Mouse (Mus musculus) gastrocnemius, adult 18-20 months (tissue): ENCODE results near the gene Adgrd1. TPM values are rescaled to one million over a fixed set of nuclear protein-coding genes. Genes with fewer than 3 reads are reported as not detected.

Experiments
- DNase-seq: peaks from one replicate; pipeline ENCODE4 v3.0.0; 2021; ENCODE audit warnings: low spot score
- long read RNA-seq, 2 experiments: library from polyadenylated mRNA; stranded (forward); transcript quantifications; one replicate each; pipeline ENCODE4 v2.0.0; 2021
- total RNA-seq, 2 experiments: library from RNA; stranded (reverse); gene quantifications; 2 replicates each; pipeline ENCODE4 v1.2.3; 2021

The Adgrd1 gene
- 1 to 10 TPM; 3.5 to 5.7 TPM for total RNA-seq
- long read RNA-seq, experiment 1, full-length matches to known transcripts: 1 of 4 reads
- long read RNA-seq, experiment 1, partial matches to known transcripts: 3 of 4 reads
- long read RNA-seq, experiment 1, other reads (novel, unspliced or antisense): 0 of 4 reads
- long read RNA-seq, experiment 2, partial matches to known transcripts: 3 of 3 reads
- long read RNA-seq, experiment 2, other reads (novel, unspliced or antisense): 0 of 3 reads

GRCm38 (mm10) chr5:129096511-129096910 lies at the start of gene Adgrd1:
Adgrd1 (plus strand) TSS chr5:129096750.
- DNase-seq: peak; percentile 81

- DNase-seq: no peak
Measured at GRCm38 (mm10) chr5:129049372-129049771, 47.2 kb upstream of the Adgrd1 start.

DNA sequence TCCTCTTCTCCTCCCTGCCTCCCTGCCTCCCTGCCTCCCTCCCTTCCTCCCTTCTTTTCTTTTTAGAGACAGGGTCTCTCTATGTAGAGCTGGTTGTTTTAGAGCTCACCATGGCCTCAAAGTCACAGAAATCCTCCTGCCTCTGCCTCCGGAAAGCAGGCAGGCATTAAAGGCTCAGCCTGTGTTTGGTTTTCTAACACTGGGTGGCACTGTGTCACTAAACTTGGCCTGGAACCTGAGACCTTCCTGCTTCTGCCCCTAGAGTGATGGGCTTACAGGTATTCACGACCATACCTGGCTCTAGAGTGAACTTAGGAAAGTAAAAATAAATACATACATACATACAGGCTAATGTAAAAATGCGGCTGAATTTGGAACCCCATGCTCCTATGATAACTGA lies 44.6 kb upstream of the Adgrd1 start:
- no peak for DNase-seq

GRCm38 (mm10) chr5:129052636-129053355 lies 43.8 kb upstream of the Adgrd1 start:
- DNase-seq: no peak

- no peak for DNase-seq
Measured at GRCm38 (mm10) chr5:129054675-129055284, 41.8 kb upstream of the Adgrd1 start.

GRCm38 (mm10) chr5:129059116-129059515 lies 37.4 kb upstream of the Adgrd1 start:
- DNase-seq: no peak

GRCm38 (mm10) chr5:129061579-129061978 lies 35.0 kb upstream of the Adgrd1 start:
- peak; percentile 49 for DNase-seq

DNA sequence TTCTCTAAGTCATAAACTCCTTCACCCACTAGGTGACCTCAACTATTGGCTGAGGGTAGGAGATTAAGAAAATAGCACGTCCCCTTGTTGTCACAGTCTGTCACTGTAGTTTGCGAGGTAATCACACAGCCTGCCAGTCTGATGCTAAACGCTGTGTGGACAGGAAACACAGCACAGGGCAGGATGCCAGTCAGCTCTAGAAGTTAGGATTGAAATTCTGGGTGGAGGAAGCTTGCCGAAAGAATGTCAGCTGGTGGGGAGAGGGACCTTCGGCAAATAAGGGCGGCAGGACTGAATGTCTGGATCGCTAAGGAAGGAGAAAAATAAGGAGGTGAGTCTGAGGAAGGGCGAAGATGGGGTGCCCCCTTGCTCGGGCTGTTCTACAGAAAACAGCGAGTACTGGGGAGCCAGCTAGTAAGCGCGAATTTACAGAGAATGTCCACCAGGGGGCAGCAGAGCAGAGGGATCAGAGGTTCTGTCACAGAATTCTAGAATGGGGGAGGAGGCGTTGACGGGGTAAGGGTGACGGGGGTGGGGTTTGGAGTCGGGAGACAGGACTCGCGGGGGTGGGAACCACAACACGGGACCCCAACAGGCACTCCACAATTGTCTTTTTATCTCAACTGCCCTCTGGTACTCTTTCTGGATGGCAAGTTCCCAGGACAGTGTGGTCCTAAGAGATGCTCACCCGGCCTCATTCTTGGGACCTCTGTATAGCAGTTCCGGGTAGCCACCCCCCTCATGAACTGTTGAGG lies 33.3 kb upstream of the Adgrd1 start:
- DNase-seq: peak; percentile 83

- no peak for DNase-seq
Measured at GRCm38 (mm10) chr5:129063792-129064087, 32.8 kb upstream of the Adgrd1 start.

DNA sequence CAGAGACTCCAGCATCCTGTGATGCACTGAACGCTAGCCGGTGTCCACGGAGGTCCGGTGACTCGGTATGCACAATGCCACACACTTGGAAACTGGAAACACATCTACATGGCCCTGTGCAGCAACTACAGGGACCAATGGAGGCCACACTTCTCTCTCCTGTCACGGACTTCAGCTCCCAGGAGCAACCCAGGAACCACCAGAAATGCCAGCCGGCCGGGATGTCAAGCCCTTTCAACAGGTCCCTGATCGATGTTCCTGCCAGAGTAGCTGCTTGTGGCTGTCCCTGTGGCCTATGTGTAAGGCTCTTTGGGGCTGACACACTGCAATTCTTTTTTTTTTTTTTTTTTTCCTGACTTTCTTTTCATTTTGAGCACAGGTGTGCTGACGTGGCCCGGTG lies 32.4 kb upstream of the Adgrd1 start:
- no peak for DNase-seq

DNA sequence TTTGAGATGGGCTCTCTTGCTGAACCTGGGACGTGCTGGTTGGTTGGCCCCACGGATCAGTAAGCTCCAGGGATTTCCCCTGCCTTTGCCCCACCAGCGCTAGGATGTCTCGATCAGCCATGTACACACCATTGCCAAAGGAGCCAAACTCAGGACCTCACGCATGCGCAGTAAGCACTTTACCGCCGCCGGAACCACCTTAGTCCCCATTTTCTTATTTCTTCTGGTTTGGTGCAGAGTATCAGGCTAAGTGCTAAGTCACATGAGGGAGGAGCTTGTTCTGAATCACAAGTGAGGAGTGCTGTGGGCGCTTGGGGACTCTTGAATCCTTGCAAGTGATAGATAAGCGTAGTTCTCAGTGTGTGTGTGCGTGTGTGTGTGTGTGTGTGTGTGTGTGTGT lies 31.2 kb upstream of the Adgrd1 start:
- DNase-seq: no peak

- peak; percentile 83 for DNase-seq
Measured at GRCm38 (mm10) chr5:129065946-129066345, 30.6 kb upstream of the Adgrd1 start.

DNA sequence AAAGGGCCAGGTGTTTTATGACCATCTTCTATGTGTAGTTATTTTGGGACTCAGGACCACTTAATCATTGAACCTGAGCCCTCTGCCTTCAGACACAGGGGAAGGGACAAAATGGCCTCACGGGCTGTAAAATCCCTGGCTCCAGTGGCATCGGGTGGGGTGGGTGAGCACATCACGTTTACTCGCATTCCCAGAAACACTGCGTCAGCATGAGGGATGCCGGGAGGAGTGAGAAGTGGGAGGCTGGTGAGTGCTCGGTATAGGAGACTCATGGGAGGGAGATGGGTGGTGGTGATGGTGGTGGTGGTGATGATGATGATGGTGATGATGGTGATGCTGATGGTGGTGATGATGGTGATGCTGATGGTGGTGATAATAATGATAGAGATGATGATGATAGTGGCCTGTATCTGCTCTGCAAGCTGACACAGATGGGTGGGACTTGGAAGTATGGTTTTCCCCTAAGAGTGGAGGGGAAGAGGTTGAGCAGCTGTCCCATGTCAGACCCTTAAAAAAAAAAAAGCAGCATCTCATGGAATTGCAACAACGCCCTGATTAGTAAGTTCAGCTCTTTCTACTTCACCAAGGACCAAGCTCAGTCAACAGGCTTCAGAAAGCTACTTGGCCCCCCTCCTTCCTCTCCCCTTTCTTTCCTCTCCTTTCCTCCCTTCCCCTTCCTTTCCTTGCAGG lies 29.9 kb upstream of the Adgrd1 start:
- DNase-seq: peak; percentile 44

- DNase-seq: peak; percentile 18
Measured at GRCm38 (mm10) chr5:129067231-129067834, 29.2 kb upstream of the Adgrd1 start.

- no peak for DNase-seq
Measured at GRCm38 (mm10) chr5:129071761-129072280, 24.7 kb upstream of the Adgrd1 start.

DNA sequence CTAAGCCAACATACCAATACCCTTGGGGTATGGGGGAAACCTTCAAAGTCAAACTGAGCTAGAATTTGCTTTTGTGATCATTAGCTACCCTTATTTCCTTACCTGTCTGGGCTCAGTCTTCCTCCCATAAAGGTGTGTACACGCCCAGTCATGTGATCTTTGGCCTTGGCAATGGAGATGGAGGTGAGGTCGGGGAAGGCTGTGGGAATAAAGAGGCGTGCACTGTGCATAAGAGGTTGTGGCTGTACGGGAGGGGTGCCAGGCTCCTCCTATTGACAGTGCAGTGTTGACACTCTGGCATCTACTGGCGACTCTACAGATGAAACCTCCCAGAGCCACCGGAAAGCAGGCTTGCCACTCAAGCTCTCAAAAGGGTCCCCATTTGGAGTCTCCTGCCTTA lies 23.1 kb upstream of the Adgrd1 start:
- no peak for DNase-seq

DNA sequence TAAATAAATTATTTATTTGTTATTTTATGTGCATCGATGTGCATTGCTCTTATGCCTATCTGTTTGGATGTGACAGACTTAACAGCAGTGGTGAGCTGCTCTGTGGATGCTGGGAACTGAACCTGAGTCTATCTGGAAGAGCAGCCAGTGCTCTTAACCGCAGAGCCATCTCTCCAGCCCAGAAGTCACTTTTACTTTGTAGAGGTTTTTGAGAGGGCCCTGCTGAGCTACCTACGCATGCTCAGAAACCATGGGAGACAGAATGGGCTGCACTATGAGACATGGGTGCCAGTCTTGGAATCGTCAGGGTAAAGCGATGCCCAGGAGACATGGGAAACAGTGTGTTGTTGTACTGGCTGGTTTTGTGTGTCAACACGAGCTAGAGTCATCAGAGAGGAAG lies 20.5 kb upstream of the Adgrd1 start:
- DNase-seq: no peak

DNA sequence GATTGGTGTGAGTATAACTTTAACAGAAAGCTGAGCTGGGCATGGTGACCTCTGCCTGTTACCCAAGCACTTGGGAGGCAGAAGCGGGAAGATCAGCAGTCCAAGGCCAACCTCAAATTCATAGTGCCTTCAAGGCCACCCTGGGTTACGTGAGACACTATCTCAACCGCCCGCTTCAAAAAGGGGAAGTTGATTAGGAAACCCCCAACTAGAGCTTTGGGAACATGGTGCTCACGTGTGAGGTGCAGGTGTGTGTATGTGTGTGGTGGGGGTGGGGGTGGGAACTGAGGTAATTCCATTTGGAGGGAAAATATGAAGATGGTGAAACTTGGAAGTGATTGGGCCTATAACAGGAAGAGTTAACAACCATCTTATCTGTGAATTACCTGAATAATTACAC lies 19.3 kb upstream of the Adgrd1 start:
- DNase-seq: no peak

DNA sequence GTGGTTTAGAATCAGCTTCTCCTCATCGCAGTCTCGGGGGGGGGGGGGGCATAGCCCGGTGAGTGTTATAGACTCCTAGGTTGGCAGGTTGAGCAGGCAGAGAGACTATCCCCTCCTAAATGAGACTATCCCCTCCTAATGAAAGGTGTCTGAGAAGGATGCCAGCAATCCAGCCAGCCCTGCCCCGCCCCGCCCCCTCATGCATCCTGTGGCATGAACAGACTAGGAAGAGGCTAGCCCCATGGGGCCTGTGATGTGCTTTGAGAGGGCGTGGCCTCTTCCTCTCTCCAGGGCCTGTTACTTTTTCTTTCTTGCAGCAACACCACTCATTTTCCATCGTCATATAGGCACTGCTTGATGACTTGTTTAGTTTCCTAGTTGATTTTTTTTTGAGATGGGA lies 15.0 kb upstream of the Adgrd1 start:
- no peak for DNase-seq

- DNase-seq: no peak
Measured at GRCm38 (mm10) chr5:129085153-129085552, 11.4 kb upstream of the Adgrd1 start.
